Mouse (Mus musculus) gonadal fat pad, adult 2 months (tissue): ENCODE results near the gene Rft1. TPM values are rescaled to one million over a fixed set of nuclear protein-coding genes. Genes with fewer than 3 reads are reported as not detected.
A peak's percentile ranks its signal among the peaks of the same experiment; 100 is the strongest.

Experiments used
- DNase-seq: peaks from one replicate; pipeline ENCODE4 v3.0.0-alpha.2; 2012; ENCODE audit warnings: low read depth
- polyA plus RNA-seq: library from polyadenylated mRNA; depleted of rRNA; stranded (reverse); fragments of >200 nt; gene quantifications from 2 replicates; pipeline ENCODE4 v1.2.3, GENCODE M21; 2012; rRNA removed

Rft1 gene
- polyA plus RNA-seq = 27.1 and 32.4 TPM in 2 replicates

- peak; percentile 30 for DNase-seq
These were observed at the start of gene Rft1 for GRCm38 (mm10) chr14:30653943-30654659. Rft1 (plus strand) TSS chr14:30654360.

GRCm38 (mm10) chr14:30606817-30607216, 47.3 kb upstream of the Rft1 start:
- DNase-seq = no peak

GRCm38 (mm10) chr14:30607696-30608095, 46.5 kb upstream of the Rft1 start:
- no peak for DNase-seq

GRCm38 (mm10) chr14:30608176-30608575, 46.0 kb upstream of the Rft1 start:
- no peak for DNase-seq

GRCm38 (mm10) chr14:30609499-30609898, 44.7 kb upstream of the Rft1 start:
- no peak for DNase-seq

GRCm38 (mm10) chr14:30610304-30610703, 43.9 kb upstream of the Rft1 start:
- no peak for DNase-seq

- no peak for DNase-seq
These were observed 43.2 kb upstream of the Rft1 start for GRCm38 (mm10) chr14:30610940-30611339.

GRCm38 (mm10) chr14:30612523-30612922, 41.6 kb upstream of the Rft1 start:
- DNase-seq = no peak

- DNase-seq = no peak
These were observed 41.0 kb upstream of the Rft1 start for GRCm38 (mm10) chr14:30612962-30613715.

GRCm38 (mm10) chr14:30616751-30617150, 37.4 kb upstream of the Rft1 start:
- no peak for DNase-seq

GRCm38 (mm10) chr14:30618746-30619275, 35.3 kb upstream of the Rft1 start:
- DNase-seq = no peak

- DNase-seq = no peak
These were observed 34.1 kb upstream of the Rft1 start for GRCm38 (mm10) chr14:30619982-30620578.

- no peak for DNase-seq
These were observed 32.0 kb upstream of the Rft1 start for GRCm38 (mm10) chr14:30622130-30622529.

- no peak for DNase-seq
These were observed 31.6 kb upstream of the Rft1 start for GRCm38 (mm10) chr14:30622556-30622955.

GRCm38 (mm10) chr14:30624277-30624721, 29.9 kb upstream of the Rft1 start:
- DNase-seq = no peak

- DNase-seq = no peak
These were observed 28.9 kb upstream of the Rft1 start for GRCm38 (mm10) chr14:30625131-30625807.

GRCm38 (mm10) chr14:30625856-30626726, 28.1 kb upstream of the Rft1 start, which contains the start of gene Prkcd:
Prkcd (minus strand) TSS chr14:30626210.
- DNase-seq = no peak

GRCm38 (mm10) chr14:30626756-30627742, 27.1 kb upstream of the Rft1 start:
- DNase-seq = no peak

GRCm38 (mm10) chr14:30628235-30628634, 25.9 kb upstream of the Rft1 start:
- no peak for DNase-seq
